Comparison of ENCODE assay signal across 14 mouse cellular contexts in genomic region chr5:84281290-84282017, GRCm38 (mm10).
DNase-seq lines count a peak whose midpoint lies in the region; ATAC-seq lines count a peak whose summit lies in the region.
"Had no signal": no experiment of that assay in that cellular context is flagged by ENCODE, and none has a peak within 500 bp of the region (broad histone marks: within the 10 kb centered on the region; RNA-seq: fewer than 3 reads in every experiment).

No protein-coding gene starts in this region.

- H3K36me3 ChIP-seq in hindbrain, embryonic 10.5 days = no peaks in the 10 kb centered on the region
- no peaks in the 10 kb centered on the region for H3K36me3 ChIP-seq in midbrain, embryonic 16.5 days (ENCODE audit: control insufficient read depth, insufficient read depth, low read length)
- H3K36me3 ChIP-seq: limb, embryonic 15.5 days; stomach, embryonic 15.5 days had no signal

- peaks cover 9% of the 10 kb centered on the region for H3K27me3 ChIP-seq in hindbrain, embryonic 10.5 days (ENCODE audit: insufficient read depth, poor library complexity, severe bottlenecking)
- H3K27me3 ChIP-seq in midbrain, embryonic 16.5 days (ENCODE audit: control insufficient read depth, insufficient read depth, low read depth, low read length) = no peaks in the 10 kb centered on the region; the same call in 1 of the 2 replicates
- H3K27me3 ChIP-seq: limb, embryonic 15.5 days; stomach, embryonic 15.5 days had no signal

- WGBS in hindbrain, embryonic 10.5 days = 45% methylated on average over 22 of the region's 22 CpGs
- WGBS in midbrain, embryonic 16.5 days = 22% methylated on average over 22 of the region's 22 CpGs

- H3K4me2 ChIP-seq in midbrain, embryonic 16.5 days (ENCODE audit: low read length) = peak overlapping the region; percentile 27
- H3K4me2 ChIP-seq: limb, embryonic 15.5 days; stomach, embryonic 15.5 days had no signal

- H3K9ac ChIP-seq in midbrain, embryonic 16.5 days (ENCODE audit: low read depth, low read length) = no peak overlapping the region
- H3K9ac ChIP-seq: limb, embryonic 15.5 days; stomach, embryonic 15.5 days had no signal

- 0 out of 2 replicates have a peak, but pooled peaks have one; percentile 36 for ATAC-seq in midbrain, embryonic 16.5 days
- ATAC-seq: Patski had no signal

- no peak overlapping the region for H3K27ac ChIP-seq in hindbrain, embryonic 10.5 days
- no peak overlapping the region for H3K27ac ChIP-seq in midbrain, embryonic 16.5 days (ENCODE audit: low read length)
- H3K27ac ChIP-seq: limb, embryonic 15.5 days; stomach, embryonic 15.5 days had no signal

- H3K4me3 ChIP-seq in hindbrain, embryonic 10.5 days = peak overlapping the region; percentile 31
- H3K4me3 ChIP-seq in midbrain, embryonic 16.5 days (ENCODE audit: low read depth, low read length) = no peak overlapping the region
- H3K4me3 ChIP-seq: limb, embryonic 15.5 days; stomach, embryonic 15.5 days had no signal

- peak; percentile 7 for DNase-seq in embryo, embryonic 10 days (ENCODE audit: low spot score)
- no peak for DNase-seq in embryo, embryonic 9.5 days (ENCODE audit: extremely low spot score)
- DNase-seq in brain, embryonic 18.5 days (ENCODE audit: low read depth, low spot score) = peak; percentile 22
- DNase-seq in hindbrain, embryonic 10.5 days (ENCODE audit: low spot score) = peak; percentile 3
- no peak for DNase-seq in spleen, postnatal 4 days (ENCODE audit: low spot score in 2 of 2)
- no peak for DNase-seq in spleen, adult 18-20 months
- DNase-seq in lung, postnatal 4 days = no peak
- DNase-seq: B cell, adult 2 months; gastrocnemius, postnatal 25 days; lung, postnatal 36 days had no signal

- peaks cover 5% of the 10 kb centered on the region for H3K4me1 ChIP-seq in hindbrain, embryonic 10.5 days (replicated peaks)
- H3K4me1 ChIP-seq in midbrain, embryonic 16.5 days (ENCODE audit: control insufficient read depth, insufficient read depth, low read length) = no peaks in the 10 kb centered on the region
- H3K4me1 ChIP-seq: limb, embryonic 15.5 days; stomach, embryonic 15.5 days had no signal

- H3K9me3 ChIP-seq in hindbrain, embryonic 10.5 days = no peaks in the 10 kb centered on the region
- H3K9me3 ChIP-seq in midbrain, embryonic 16.5 days (replicated peaks; ENCODE audit: control insufficient read depth, low read length, poor library complexity, severe bottlenecking) = no peaks in the 10 kb centered on the region
- H3K9me3 ChIP-seq: limb, embryonic 15.5 days; stomach, embryonic 15.5 days had no signal

Comparison
In these comparisons a context has a peak if more than half of its experiments do, and no peak if none do; other contexts are left out.
1. DNase-seq: peak in embryo, embryonic 10 days (single experiment), brain, embryonic 18.5 days (single experiment) and hindbrain, embryonic 10.5 days (single experiment); none in embryo, embryonic 9.5 days (single experiment), spleen, postnatal 4 days (0 of 2), spleen, adult 18-20 months (0 of 2) and lung, postnatal 4 days (0 of 2).